Mouse (Mus musculus): ENCODE measurements around the gene Hsd17b1.

Hsd17b1 gene

DNA sequence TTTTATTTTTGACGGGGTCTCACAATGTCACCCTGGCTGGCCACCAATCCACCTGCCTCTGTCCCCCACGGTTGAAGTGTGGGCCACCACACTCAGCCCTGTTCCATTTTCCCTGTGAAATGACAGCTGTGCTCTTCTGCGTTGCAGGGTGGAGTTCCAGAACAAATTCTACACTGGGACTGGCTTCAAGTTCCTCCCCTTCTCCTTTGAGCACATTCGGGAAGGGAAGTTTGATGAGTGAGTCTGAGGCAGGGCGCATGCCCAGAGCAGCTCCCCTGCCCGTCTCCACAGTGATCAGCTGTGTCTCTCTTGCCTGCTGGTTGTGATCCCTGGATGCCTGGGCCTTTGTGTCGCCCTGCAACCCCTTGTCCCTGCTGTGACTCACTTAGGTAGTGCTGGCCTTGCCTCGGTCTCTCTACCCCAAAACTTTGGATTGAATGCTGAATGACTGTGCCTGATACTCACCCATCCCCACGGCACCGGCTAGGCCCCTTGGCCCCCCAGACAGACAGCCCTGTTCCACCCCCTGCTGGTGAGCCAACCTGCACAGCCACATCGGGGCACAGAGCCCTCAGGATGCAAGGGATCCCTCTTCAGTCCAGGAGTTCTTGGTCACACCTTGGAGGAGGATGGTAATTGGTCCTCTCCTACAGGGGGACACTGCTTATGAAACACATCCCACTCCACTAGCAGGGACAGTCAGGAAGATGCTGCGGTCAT is 15.9 kb upstream of the Hsd17b1 start:
- DNase-seq = no peak

- no peak for DNase-seq
Measured at GRCm38 (mm10) chr11:101062971-101063675, 15.1 kb upstream of the Hsd17b1 start.

- DNase-seq = peak; percentile 62 to 65
Measured at GRCm38 (mm10) chr11:101063676-101064327, 14.4 kb upstream of the Hsd17b1 start.

- no peak for DNase-seq
Measured at GRCm38 (mm10) chr11:101064462-101064861, 13.7 kb upstream of the Hsd17b1 start.

- DNase-seq = no peak
Measured at GRCm38 (mm10) chr11:101065002-101065401, 13.2 kb upstream of the Hsd17b1 start.

GRCm38 (mm10) chr11:101066549-101067412 is 11.4 kb upstream of the Hsd17b1 start:
- peak; percentile 90 to 91 for DNase-seq

GRCm38 (mm10) chr11:101069391-101070188 is 8.6 kb upstream of the Hsd17b1 start, which contains the start of gene Naglu:
TSS of gene Naglu (plus strand) at chr11:101070012.
- peak; percentile 93 to 94 for DNase-seq

- no peak for DNase-seq
Measured at GRCm38 (mm10) chr11:101070189-101070527, 8.1 kb upstream of the Hsd17b1 start.

GRCm38 (mm10) chr11:101070987-101071386 is 7.2 kb upstream of the Hsd17b1 start:
- DNase-seq = no peak

- DNase-seq = no peak
Measured at GRCm38 (mm10) chr11:101071810-101072428, 6.3 kb upstream of the Hsd17b1 start.

DNA sequence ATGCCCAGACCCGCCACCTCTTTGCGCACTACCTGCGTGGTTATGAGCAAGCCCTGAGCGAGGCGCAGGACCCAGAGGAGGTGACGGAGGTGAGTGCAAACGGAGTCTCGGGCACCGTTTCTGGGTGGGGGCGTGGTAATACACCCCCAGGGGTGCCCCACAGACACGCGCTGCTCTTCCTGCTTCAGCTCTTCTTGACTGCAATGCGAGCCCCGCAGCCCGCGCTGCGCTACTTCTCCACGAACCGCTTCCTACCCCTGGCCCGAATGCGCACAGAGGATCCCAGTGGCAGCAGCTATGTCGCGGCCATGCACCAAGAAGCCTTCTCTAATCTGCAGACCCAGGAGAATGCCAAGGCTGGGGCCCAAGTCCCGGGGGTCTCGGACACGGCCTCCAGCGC is 1.5 kb downstream of the Hsd17b1 start:
- no peak for DNase-seq

DNA sequence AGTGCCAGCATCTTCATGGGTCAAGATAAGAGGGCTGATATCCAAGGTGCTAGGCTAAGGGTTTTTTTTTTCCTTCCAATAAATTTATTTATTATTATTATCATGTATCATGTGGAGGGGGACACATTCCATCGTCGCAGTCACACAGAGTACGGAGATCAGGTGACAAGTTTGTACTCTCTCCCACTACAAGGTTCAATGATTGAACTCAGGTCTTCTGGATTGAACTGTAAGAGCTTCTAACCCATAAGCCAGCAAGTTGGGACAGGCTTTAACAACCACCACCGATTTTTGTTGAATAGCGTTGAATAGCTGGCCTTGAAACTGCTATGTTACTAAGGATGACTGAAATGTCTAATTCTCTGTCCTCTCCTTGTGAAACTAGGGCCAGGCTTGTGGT is 2.2 kb downstream of the Hsd17b1 start:
- DNase-seq = no peak

GRCm38 (mm10) chr11:101081659-101082058 is 3.4 kb downstream of the Hsd17b1 start:
- no peak for DNase-seq

DNA sequence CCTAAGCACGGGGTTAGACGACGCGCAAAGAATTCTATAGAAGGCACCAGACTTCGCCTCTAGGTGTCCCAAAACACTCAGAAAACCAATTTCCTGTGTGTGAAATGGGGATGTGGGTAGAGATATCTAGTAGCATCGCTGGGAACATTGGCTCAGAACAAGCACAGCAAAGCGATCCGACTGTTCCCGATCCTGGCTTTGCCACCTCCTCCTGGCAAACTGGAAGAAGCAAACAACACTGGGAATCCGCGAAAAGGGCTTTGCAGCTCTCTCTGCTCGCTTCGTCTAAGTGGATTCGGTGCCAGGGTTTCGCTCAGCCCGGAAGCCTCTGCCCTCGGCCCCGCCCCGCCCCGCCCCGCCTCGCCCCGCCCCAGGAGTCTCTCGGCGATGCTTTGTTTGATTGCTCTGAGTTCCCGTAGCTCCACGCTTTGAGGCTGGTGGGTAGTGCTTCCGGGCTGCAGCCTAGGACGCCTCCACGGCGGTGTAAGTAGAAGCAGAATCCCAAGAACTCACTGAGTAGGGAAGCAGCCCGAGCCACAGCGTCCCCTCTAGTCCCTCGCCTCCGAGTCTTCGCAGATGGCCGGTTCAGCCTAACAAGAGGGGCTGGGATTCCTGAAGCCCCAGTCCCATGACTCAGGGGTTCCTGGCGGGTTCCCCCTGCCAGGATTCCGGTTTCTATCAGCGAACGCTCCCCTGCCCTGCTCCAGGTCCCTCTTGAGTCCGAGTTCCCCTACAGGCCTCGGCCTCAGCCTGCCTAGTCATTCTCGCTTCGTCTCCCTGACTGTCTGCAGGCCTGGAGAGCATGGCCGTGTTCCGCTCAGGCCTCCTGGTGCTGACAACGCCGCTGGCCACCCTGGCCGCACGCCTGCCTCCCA is 4.2 kb downstream of the Hsd17b1 start, which contains the start of gene Coasy:
Gene Coasy, plus strand, starts transcription at position 358 of the 875 bp plus-strand sequence.
- DNase-seq = peak; percentile 80 to 85

DNA sequence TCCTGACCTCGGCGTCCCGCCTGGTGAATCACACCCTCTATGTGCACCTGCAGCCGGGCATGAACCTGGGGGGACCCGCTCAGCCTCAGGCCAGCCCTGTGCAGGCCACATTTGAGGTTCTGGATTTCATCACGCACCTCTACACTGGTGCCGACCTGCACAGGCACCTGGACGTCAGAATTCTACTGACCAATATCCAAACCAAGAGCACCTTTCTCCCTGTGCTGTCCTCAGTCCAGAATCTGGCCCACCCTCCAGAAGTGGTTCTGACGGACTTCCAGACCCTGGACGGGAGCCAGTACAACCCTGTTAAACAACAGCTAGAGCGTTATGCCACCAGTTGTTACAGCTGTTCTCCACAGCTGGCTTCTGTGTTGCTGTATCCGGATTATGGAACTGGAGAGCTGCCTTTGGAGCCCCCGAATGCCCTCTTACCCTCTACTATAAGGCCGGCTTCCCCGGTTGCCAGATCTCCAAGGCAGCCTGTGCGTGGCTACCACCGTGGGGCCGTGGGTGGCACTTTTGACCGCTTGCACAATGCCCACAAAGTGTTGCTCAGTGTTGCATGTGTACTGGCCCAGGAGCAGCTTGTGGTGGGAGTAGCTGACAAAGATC is 5.0 kb downstream of the Hsd17b1 start:
- DNase-seq = no peak

DNA sequence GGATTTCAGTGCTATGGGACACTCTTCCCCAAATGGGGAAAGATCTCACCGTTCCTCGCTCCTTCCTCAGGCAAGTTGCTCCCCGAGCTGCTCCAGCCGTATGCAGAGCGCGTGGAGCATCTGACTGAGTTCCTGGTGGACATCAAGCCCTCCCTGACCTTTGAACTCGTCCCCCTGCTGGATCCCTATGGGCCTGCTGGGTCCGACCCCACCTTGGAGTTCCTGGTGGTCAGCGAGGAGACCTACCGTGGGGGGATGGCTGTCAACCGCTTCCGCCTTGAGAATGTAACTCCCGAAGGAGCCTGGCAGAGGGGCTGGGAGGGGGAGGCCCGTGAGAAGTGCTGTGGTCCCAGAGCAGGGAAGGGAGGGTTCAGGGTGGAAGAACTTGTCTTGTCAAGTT is 6.0 kb downstream of the Hsd17b1 start:
- DNase-seq = no peak

DNA sequence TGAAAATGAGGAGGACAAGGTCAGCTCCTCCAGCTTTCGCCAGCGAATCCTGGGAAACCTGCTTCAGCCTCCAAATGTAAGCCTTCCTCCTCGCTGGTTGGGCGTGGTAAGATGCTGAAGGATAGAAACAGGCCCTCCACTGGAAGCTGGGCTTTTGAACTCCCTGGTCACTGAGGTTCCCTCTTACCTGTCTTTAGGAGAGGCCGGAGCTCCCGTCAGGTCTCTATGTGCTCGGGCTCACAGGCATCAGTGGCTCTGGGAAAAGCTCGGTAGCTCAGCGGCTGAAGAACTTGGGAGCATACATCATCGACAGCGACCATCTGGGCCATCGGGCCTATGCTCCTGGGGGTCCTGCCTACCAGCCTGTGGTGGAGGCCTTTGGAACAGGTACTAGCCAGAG is 6.6 kb downstream of the Hsd17b1 start:
- no peak for DNase-seq

- no peak for DNase-seq
Measured at GRCm38 (mm10) chr11:101085617-101086322, 7.6 kb downstream of the Hsd17b1 start.

GRCm38 (mm10) chr11:101086323-101086674 is 8.1 kb downstream of the Hsd17b1 start:
- DNase-seq = no peak
